Mouse (Mus musculus) limb, embryonic 11.5 days (tissue): ENCODE results near the gene Zswim4. TPM values are rescaled to one million over a fixed set of nuclear protein-coding genes. Genes with fewer than 3 reads are reported as not detected.

ENCODE experiments used
- ATAC-seq: fragments of 200-750 bp; cut with Nextera tagmentation; 2 replicates; pipeline ENCODE4 v1.8.0; 2017; ENCODE audit warnings: low read depth; ENCODE audit not compliant: insufficient number of reproducible peaks, low FRiP score, low TSS enrichment
- DNase-seq: peaks from one replicate; pipeline ENCODE4 v3.0.0-alpha.2; 2015; ENCODE audit warnings: low spot score
- H3K27ac ChIP-seq: fragments of 300-500 bp; sonication (generic); replicated peaks from 2 replicates; pipeline ENCODE4 v1.5.1; 2014; ENCODE audit warnings: low read depth, mild to moderate bottlenecking, low read length
- H3K27me3 ChIP-seq: fragments of 300-500 bp; sonication (generic); 2 replicates; pipeline ENCODE4 v1.6.1; 2014; ENCODE audit warnings: mild to moderate bottlenecking, low read length, mixed read lengths; ENCODE audit not compliant: control insufficient read depth, insufficient read depth
- H3K36me3 ChIP-seq: fragments of 300-500 bp; sonication (generic); 2 replicates; pipeline ENCODE4 v1.6.1; 2014; ENCODE audit warnings: mild to moderate bottlenecking, low read length, moderate library complexity, mixed read lengths; ENCODE audit not compliant: control insufficient read depth, insufficient read depth
- H3K4me1 ChIP-seq: fragments of 300-500 bp; sonication (generic); 2 replicates; pipeline ENCODE4 v1.6.1; 2014; ENCODE audit warnings: low read length, mixed read lengths; ENCODE audit not compliant: control insufficient read depth, insufficient read depth
- H3K4me2 ChIP-seq: fragments of 300-500 bp; sonication (generic); 2 replicates; pipeline ENCODE4 v1.6.1; 2014; ENCODE audit warnings: low read depth, mild to moderate bottlenecking, moderate library complexity; ENCODE audit not compliant: severe bottlenecking
- H3K4me3 ChIP-seq: fragments of 300-500 bp; sonication (generic); 2 replicates; pipeline ENCODE4 v1.5.1; 2014; ENCODE audit warnings: low read depth, low read length
- H3K9ac ChIP-seq: fragments of 300-500 bp; sonication (generic); 2 replicates; pipeline ENCODE4 v1.6.1; 2014; ENCODE audit warnings: mild to moderate bottlenecking, low read length
- H3K9me3 ChIP-seq: fragments of 300-500 bp; sonication (generic); 2 replicates; pipeline ENCODE4 v1.6.1; 2016; ENCODE audit warnings: low read length; ENCODE audit not compliant: control insufficient read depth
- WGBS: fragments of 180-500 bp; shearing (Covaris S2); extraction: QIAGEN DNeasy Blood & Tissue Kit; methylation state at CpG from one replicate; pipeline ENCODE4 v1.1.7; 2014; 5-methylcytosine and 5-hydroxymethylcytosine counted together
- polyA plus RNA-seq: library from polyadenylated mRNA; unstranded; fragments of >200 nt; fragmentation: Nextera tagmentation; extraction: Ambion mirVana; gene quantifications from 2 replicates; pipeline ENCODE4 v1.2.1, GENCODE M21; 2014

Gene Zswim4
- polyA plus RNA-seq, 1 experiment from 2014 or later = 24.5 TPM

DNA sequence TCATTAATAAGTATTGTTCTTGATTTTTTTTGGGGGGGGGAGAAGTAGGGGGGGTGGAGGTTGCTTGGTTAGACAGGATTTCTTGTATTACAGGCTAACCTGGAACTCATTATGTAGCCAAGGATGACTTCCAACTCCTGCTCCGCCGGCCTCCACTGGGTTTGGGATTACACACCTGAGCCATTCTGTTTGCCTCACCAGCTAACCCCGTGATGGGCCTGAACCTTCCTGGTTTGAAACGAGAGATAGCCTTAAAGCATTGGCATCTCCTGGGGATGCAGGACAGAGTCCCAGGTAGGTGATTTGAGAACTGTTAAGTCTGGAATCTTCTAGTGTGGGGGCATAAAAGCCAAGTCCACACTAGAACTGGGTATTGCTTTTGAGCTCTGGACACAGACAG is 43.7 kb downstream of the Zswim4 start:
- Histone ChIP-seq H3K36me3 (no peaks in the 10 kb centered on the region), H3K4me2 (peak overlapping the region; percentile 38; the same call in 1 of the 2 replicates), H3K4me3 (no peak overlapping the region), H3K4me1 (peaks cover 19% of the 10 kb centered on the region), H3K9ac (no peak overlapping the region), H3K27ac (peak overlapping the region; percentile 47), H3K27me3 (no peaks in the 10 kb centered on the region), H3K9me3 (no peaks in the 10 kb centered on the region)
- WGBS = 50% methylated on average over 4 of the region's 4 CpGs
- no peak for DNase-seq
- ATAC-seq = no peak

DNA sequence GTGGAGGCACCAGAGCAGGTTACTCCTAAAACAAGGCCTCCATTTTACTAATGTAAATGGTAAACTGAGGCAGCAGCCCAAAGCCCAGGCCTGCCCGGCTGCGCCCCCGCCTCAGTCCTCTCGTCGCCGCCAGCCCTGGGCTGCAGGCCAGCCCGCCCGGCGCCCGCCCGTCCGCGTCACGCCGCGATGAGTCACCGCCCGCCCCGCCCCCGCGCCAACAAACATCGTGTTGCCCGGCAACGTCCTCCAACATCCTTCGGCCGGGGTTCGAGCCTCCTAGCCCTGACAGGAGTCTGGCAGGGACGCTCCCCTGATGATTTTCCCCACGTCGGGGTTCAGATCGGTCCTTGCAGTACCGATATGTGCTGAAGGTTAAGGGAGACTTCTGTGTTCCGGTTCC is 44.3 kb downstream of the Zswim4 start:
- peak overlapping the region; percentile 38 for H3K4me2 ChIP-seq
- DNase-seq (peak; percentile 83), ATAC-seq (no peak)
- H3K4me3 ChIP-seq = peak overlapping the region; percentile 1; the same call in 1 of the 2 replicates
- no peaks in the 10 kb centered on the region for H3K9me3 ChIP-seq
- 5% methylated on average over 33 of the region's 33 CpGs for WGBS
- H3K36me3 ChIP-seq = no peaks in the 10 kb centered on the region
- peaks cover 14% of the 10 kb centered on the region for H3K4me1 ChIP-seq
- no peaks in the 10 kb centered on the region for H3K27me3 ChIP-seq
- peak overlapping the region; percentile 47 for H3K27ac ChIP-seq
- H3K9ac ChIP-seq = 0 out of 2 replicates have a peak overlapping the region, but pooled peaks have one; percentile 9

DNA sequence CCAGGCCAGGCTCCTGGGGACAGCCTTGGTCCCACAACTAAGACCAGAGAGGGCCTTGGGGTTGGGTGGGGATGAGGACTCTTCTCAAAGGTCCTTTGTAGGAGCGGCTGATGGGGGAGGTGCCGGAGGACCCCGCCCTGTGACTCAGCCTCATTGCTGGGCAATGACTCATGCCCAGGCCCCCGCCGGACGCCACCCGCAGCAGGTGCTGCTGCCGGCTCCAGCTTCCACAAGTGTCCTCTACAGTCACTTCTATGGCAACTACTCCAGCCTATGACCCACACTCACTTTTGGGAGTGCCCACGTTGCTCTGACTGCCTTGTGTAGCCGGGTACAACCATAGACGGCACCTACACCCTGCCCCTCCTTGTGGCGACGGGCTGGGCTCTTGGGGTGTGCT is 44.8 kb downstream of the Zswim4 start:
- Histone ChIP-seq H3K9ac (0 out of 2 replicates have a peak overlapping the region, but pooled peaks have one; percentile 9), H3K4me3 (peak overlapping the region; percentile 5; the same call in 1 of the 2 replicates), H3K27me3 (no peaks in the 10 kb centered on the region), H3K27ac (peak overlapping the region; percentile 47), H3K36me3 (no peaks in the 10 kb centered on the region), H3K4me2 (peak overlapping the region; percentile 38; the same call in 1 of the 2 replicates), H3K9me3 (no peaks in the 10 kb centered on the region), H3K4me1 (peaks cover 14% of the 10 kb centered on the region)
- DNase-seq = peak; percentile 36
- WGBS = 38% methylated on average over 13 of the region's 13 CpGs
- ATAC-seq = no peak

DNA sequence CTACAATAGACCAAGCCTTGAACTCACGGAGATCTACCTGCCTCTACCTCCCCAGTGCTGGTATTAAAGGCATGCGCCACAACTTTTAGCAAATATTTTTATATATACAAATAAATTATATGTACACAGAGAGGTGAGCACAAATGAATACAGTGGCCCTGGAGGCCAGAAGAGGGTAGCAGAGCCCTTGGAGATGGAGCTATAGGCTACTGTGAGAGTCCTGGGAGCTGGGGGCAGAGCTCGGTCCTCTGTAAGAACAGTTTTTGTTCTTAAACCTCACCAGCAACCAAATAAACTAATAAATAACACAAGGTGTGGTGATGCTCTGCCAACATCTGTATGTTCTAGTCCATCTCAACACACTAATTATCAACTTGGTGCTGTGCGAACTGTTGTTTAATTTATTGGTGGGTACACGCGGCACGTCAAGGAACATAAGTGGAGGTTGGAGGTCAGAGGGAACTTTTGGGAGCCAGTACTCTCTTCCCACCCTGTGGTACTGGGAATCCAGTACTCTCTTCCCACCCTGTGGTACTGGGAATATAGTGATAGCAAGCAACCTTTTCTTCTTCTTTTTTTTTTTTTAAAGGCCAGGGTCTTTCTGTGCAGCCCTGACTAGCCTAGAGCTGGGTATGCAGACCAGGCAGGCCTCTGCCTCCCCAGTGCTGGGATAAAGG is 46.5 kb downstream of the Zswim4 start:
- Histone ChIP-seq H3K9me3 (no peaks in the 10 kb centered on the region), H3K9ac (no peak overlapping the region), H3K27me3 (no peaks in the 10 kb centered on the region), H3K4me2 (no peak overlapping the region), H3K36me3 (no peaks in the 10 kb centered on the region), H3K4me3 (no peak overlapping the region), H3K27ac (no peak overlapping the region), H3K4me1 (peaks cover 14% of the 10 kb centered on the region)
- 91% methylated on average over 7 of the region's 7 CpGs for WGBS
- no peak for DNase-seq
- ATAC-seq = no peak

DNA sequence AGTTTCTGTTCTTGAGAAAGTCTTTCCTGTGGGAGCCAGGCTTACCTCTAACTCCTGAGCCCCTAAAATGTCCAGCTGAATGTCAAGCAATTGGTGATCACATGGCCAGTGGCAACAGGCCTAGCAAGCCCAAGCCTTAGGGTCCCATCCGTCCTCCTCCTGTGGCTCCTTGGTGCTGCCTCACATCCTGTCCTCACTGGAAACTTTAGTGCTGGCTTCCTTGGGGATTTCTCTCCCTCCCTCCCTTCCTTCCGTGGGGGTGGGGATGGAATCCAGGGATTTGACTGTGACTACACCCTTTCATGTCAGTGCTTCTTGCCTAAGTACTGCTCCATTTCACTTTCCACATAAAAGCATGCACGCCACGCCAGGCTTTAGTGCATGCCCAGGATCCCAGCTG is 47.3 kb downstream of the Zswim4 start:
- DNase-seq = no peak
- no peaks in the 10 kb centered on the region for H3K27me3 ChIP-seq
- no peak overlapping the region for H3K27ac ChIP-seq
- 54% methylated on average over 4 of the region's 4 CpGs for WGBS
- no peaks in the 10 kb centered on the region for H3K36me3 ChIP-seq
- no peak overlapping the region for H3K9ac ChIP-seq
- no peak overlapping the region for H3K4me3 ChIP-seq
- no peaks in the 10 kb centered on the region for H3K9me3 ChIP-seq
- H3K4me2 ChIP-seq = no peak overlapping the region
- ATAC-seq = no peak
- peaks cover 15% of the 10 kb centered on the region for H3K4me1 ChIP-seq

DNA sequence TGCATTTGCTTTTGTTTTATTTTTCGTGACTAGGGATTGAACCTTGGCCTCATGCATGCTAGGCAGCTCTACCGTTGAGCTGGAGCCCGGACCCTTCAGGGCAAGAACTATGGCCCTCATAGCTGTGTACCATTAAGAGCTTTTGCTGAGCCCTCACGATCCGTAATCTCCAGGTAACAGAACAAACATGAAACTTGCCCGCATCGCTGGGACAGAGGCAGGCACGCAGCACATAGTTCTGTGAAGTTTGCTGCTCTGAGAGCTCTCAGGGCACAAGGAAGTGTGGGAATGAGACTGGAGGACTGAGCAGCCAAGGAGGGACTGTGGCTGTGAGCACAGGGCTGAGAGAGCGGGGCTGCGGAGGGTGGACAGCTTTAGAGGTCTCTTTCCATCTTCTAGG is 48.2 kb downstream of the Zswim4 start:
- Histone ChIP-seq H3K27me3 (no peaks in the 10 kb centered on the region), H3K4me3 (no peak overlapping the region), H3K9ac (no peak overlapping the region), H3K36me3 (no peaks in the 10 kb centered on the region), H3K27ac (no peak overlapping the region), H3K9me3 (no peaks in the 10 kb centered on the region), H3K4me2 (no peak overlapping the region), H3K4me1 (peaks cover 20% of the 10 kb centered on the region)
- WGBS = 87% methylated on average over 10 of the region's 10 CpGs
- no peak for DNase-seq
- ATAC-seq = no peak

DNA sequence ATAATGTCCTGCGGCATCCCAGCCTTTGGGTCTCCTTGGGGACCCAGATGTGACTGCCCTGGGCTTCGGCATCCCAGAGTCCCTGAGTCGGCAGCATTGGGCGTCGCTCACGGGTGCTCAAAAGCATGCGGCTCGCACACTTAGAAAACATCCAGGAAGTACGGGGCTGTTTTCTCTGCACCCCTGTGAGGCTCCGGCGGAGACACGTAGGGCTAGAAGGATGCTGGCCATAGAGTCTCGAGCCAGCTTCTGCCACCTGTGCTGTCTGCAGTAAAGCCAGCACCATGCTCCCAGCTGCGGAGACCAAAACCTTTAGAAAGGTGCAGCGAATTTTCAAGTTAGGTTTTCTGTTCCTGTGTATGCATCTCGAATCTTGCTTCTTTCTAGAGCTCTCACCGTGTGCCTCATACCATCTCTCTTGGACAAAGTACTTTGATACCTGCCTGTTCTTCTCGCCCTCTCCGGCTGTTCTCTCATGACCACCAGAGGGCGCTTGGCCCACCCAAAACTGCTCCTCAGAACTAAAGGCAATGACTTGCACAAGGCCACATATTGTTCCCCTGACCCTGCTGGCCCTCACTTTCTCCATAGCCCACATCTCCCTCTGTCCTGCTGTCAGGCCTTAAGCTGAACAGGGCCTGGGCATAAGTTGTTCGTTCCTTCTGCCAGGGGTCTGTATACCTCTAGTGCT is 49.6 kb downstream of the Zswim4 start:
- 4% methylated on average over 21 of the region's 21 CpGs for WGBS
- ATAC-seq (no peak), DNase-seq (peak; percentile 85)
- H3K27me3 ChIP-seq = no peaks in the 10 kb centered on the region
- peak overlapping the region; percentile 76 for H3K4me2 ChIP-seq
- peaks cover 16% of the 10 kb centered on the region for H3K4me1 ChIP-seq
- no peaks in the 10 kb centered on the region for H3K36me3 ChIP-seq
- no peaks in the 10 kb centered on the region for H3K9me3 ChIP-seq
- no peak overlapping the region for H3K27ac ChIP-seq
- H3K4me3 ChIP-seq = peak overlapping the region; percentile 22
- H3K9ac ChIP-seq = peak overlapping the region; percentile 44

DNA sequence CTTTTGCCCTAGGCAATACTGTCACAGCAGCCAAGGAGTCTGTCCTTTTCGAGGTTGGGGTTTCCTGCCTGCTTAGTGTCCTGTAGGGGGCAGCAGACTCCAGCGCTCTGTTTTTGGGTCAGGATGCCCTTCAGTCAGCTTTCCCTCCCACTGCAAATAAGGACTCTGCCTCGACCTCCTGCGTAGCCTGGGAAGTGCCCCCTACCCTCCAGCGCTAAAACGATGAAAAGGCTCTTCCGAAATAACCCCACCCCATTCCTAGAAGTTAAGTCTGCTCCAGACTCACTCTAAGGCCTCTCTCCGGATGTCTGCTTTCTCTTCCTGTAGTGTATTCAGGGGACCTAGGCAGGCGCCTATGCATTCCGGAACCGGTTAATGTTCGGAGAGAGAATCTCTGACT is 50.3 kb downstream of the Zswim4 start:
- Histone ChIP-seq H3K9ac (peak overlapping the region; percentile 44; the same call in 1 of the 2 replicates), H3K9me3 (no peaks in the 10 kb centered on the region), H3K4me3 (peak overlapping the region; percentile 22), H3K4me2 (peak overlapping the region; percentile 76), H3K4me1 (peaks cover 14% of the 10 kb centered on the region), H3K27ac (no peak overlapping the region), H3K36me3 (no peaks in the 10 kb centered on the region; the same call in 1 of the 2 replicates), H3K27me3 (no peaks in the 10 kb centered on the region)
- ATAC-seq = no peak
- WGBS = under 1% methylated on average over 12 of the region's 12 CpGs
- peak; percentile 84 for DNase-seq
